Mouse (Mus musculus) large intestine, adult 2 months (tissue): Measurements from ENCODE around the gene Tfap2c. TPM values are rescaled to one million over a fixed set of nuclear protein-coding genes. Genes with fewer than 3 reads are reported as not detected.

Source experiments
- DNase-seq: peaks from one replicate; pipeline ENCODE4 v3.0.0-alpha.2; 2012; ENCODE audit warnings: low read depth, low spot score
- WGBS: fragments of 180-500 bp; shearing (Covaris S2); methylation state at CpG from one replicate; pipeline ENCODE4 v1.1.7; 2018; 5-methylcytosine and 5-hydroxymethylcytosine counted together
- polyA plus RNA-seq: library from polyadenylated mRNA; depleted of rRNA; stranded (reverse); fragments of >200 nt; gene quantifications from 2 replicates; pipeline ENCODE4 v1.2.3, GENCODE M21; 2012

The Tfap2c gene
- polyA plus RNA-seq, 1 experiment, result not detected

GRCm38 (mm10) chr2:172550364-172551080 lies 1.1 kb downstream of the Tfap2c start:
- no peak for DNase-seq
- WGBS, result 2% methylated on average over 62 of the region's 62 CpGs

- DNase-seq, result no peak
- WGBS, result 4% methylated on average over 57 of the region's 57 CpGs
These were observed 1.8 kb downstream of the Tfap2c start for GRCm38 (mm10) chr2:172551081-172551720.

- no peak for DNase-seq
- WGBS, result 13% methylated on average over 14 of the region's 14 CpGs
These were observed 2.5 kb downstream of the Tfap2c start for GRCm38 (mm10) chr2:172551872-172552271.

DNA sequence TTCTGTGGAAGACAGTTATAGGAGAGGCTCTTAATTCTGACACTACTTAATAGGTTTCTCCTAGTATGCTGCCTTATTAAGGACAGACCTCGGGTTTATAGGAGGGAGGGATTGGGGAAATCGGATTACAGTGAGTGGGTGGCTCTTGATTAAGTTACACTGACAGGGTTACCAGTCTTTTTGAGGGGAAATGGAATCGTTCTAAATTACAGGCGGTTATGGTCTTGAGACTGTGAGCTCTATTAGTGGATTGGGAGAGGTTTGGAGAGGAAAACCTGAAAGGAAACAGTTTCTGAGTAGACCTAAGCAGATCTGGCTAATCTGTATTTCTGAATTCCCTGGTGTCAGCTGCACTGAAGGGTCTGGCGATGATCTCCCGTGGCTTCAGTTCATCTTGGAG lies 3.3 kb downstream of the Tfap2c start:
- 7% methylated on average over 6 of the region's 6 CpGs for WGBS

GRCm38 (mm10) chr2:172554211-172554610 lies 4.8 kb downstream of the Tfap2c start:
- 76% methylated on average over 9 of the region's 9 CpGs for WGBS

More for the DNA sequence above, 3.3 kb downstream of the Tfap2c start:
- DNase-seq, result no peak

DNA sequence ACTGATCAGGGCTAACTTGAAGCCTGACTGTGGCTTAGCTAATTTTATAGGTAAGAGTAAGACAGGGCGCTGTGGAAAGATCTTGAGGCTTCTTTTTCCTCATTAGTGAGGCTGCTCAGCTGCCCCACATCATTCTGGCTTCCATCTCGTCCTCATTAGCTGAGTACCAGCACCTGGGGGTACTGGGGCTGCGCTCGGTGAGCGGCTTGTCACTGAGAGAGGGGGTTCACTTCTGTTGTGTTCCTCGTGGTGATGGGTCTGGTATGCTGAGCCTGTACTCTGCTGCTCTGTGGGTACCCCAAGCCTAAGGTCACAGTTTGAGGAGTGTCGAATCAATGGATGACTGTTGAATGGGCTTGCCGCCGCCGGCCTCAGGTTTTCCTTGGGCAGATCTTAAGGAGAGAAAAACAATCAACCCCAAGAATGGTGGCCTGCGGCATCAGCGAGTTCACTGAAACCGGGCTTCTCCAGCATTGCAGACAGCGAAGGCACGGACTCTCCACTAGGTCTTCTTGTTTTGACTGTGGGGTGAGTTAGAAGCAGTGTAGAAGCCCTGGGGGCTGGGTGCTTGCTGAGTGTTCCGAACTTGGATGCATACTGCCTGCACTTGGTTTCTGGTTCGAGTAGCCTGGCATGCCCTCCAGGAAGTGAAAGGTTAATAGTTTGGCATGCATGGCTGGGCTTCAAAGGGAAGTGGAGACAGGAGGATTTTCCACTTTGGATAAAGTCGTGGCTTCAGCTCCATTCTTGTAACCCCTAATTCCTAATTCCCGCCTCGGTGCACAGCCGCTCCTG lies 9.5 kb downstream of the Tfap2c start:
- DNase-seq, result no peak
- 56% methylated on average over 21 of the region's 21 CpGs for WGBS

More at GRCm38 (mm10) chr2:172554211-172554610, 4.8 kb downstream of the Tfap2c start:
- no peak for DNase-seq

DNA sequence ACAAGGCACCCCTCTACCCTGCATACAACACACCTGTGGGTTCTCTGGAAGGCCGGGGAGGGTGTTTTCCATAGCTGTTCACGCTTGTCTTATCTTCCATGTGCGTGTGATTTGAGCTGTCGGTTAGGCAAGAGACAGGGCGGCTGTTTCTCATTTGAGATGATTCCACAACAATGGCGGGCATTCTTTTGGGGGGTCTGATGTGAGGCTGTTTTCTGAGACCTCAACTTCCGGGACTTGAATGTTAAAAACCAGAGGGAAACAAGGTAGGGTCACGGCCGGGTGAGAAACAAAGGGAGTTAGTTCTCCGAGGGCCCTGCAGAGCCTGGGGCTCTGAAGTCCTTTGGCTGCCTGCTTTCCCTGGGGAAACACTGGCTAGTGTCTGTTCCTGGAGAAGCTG lies 11.6 kb downstream of the Tfap2c start:
- DNase-seq, result no peak
- 52% methylated on average over 10 of the region's 10 CpGs for WGBS

GRCm38 (mm10) chr2:172567835-172568234 lies 18.4 kb downstream of the Tfap2c start:
- DNase-seq, result no peak
- WGBS, result 72% methylated on average over 9 of the region's 9 CpGs

DNA sequence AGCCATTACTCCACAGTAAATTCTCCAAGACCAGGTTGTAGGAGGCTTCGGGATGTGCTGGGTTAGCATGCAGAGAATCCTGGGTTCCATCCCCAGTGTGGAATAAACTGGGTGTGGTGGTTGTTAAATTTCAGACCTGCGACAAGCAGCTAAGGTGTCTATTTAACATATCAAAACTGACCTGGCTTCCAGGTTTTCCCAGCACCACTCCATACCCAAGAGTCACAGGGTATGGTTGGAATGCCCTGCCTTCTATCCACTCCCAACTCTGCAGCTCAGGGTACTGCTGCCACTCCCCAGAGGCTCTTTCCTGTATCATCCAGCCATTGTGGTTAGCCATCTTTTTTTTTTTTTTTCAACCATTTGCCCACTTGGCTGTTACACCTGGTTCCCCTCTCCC lies 19.1 kb downstream of the Tfap2c start:
- DNase-seq, result no peak
- WGBS, result 45% methylated on average over 2 of the region's 2 CpGs

GRCm38 (mm10) chr2:172577196-172577766 lies 27.9 kb downstream of the Tfap2c start:
- no peak for DNase-seq
- WGBS, result 62% methylated on average over 2 of the region's 2 CpGs

DNA sequence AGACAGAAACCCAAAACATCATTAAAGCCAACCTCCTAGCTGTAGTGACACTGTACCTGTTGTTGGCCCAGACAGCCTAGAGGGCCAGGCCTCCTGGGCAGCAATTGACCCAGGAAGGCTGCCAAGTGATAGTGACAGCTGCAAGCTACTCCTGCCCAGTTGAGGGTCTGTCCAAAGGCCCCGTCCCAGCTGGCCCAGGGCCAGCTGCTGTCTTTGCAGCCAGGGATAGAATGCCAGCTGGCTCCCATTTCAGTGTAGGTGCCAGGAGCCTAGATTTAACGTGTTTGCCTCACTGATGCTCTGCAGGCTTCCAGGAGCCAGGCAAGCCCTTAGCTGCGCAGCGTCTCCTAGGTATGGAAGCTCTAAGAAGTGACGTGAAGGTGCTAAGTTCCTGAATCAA lies 29.8 kb downstream of the Tfap2c start:
- DNase-seq, result no peak
- WGBS, result 28% methylated on average over 5 of the region's 5 CpGs

GRCm38 (mm10) chr2:172580536-172581265 lies 31.3 kb downstream of the Tfap2c start:
- no peak for DNase-seq
- WGBS, result 86% methylated on average over 12 of the region's 12 CpGs

- DNase-seq, result no peak
- 30% methylated on average over 7 of the region's 7 CpGs for WGBS
These were observed 33.9 kb downstream of the Tfap2c start for GRCm38 (mm10) chr2:172583312-172583711.

- no peak for DNase-seq
- 64% methylated on average over 6 of the region's 6 CpGs for WGBS
These were observed 35.9 kb downstream of the Tfap2c start for GRCm38 (mm10) chr2:172585329-172585728.

DNA sequence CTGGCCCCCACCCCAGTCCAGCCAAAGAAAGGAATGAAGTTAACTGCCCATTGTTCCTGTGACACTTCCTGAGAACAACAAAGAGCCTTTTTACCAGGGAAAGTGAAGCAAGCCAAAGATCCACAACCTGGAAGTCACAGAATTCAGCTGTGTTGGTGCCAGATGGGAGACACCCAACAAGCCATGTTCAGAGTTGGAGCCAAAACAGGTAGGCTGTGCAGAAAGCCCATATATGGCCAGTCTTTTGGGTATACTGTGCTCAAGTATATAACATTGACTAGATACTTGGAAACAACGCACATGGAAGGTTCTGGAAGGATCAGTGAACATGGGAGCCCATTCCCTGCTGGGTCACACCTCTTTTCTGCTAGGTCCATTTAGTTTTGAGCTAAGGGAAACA lies 39.7 kb downstream of the Tfap2c start:
- no peak for DNase-seq
- 84% methylated on average over 1 of the region's 1 CpGs for WGBS

- 75% methylated on average over 5 of the region's 5 CpGs for WGBS
These were observed 41.4 kb downstream of the Tfap2c start for GRCm38 (mm10) chr2:172590839-172591238.

DNA sequence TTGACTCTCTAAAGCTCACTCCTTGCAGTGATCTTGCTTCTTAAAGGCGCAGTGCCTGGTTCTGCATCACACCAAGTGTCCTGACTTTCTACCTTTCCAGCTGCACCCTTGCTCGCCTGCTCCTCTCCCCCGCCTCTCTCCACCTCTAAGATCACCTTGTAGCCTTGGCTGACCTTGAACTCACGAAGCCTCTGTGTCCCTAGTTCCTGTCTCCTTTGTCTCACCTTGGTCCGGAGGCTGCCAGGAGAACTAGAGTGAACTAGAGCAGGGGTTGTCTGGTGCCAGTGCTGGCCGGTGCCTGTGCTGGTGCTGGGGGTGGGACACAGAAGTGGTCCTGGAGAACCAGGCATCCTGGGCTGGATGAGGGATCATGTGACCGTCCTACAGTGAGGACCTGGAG lies 44.9 kb downstream of the Tfap2c start:
- DNase-seq, result no peak
- 79% methylated on average over 7 of the region's 7 CpGs for WGBS

More at GRCm38 (mm10) chr2:172590839-172591238, 41.4 kb downstream of the Tfap2c start:
- DNase-seq, result no peak

GRCm38 (mm10) chr2:172597056-172597455 lies 47.7 kb downstream of the Tfap2c start:
- 77% methylated on average over 7 of the region's 7 CpGs for WGBS

DNA sequence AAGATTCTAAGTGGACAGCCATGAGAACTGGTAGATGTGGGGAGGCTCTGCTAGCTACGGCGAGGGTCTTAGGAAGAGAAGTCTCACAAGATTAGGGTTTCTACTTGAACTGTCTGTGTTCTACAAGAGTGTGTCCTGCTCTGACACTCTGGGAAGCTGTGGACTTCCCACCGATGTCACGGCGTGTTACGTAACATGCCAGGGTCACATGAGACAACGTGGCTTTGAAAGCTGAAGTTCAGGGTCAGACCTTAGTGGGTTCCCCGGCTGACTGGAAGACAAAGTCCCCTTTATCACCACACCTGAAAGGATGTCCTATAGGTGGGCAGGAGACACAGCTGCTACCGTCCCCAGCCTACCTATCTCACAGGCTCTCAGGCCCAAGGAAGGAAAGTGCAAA lies 48.5 kb downstream of the Tfap2c start:
- DNase-seq, result no peak
- 71% methylated on average over 9 of the region's 9 CpGs for WGBS

More at GRCm38 (mm10) chr2:172597056-172597455, 47.7 kb downstream of the Tfap2c start:
- no peak for DNase-seq
